Mouse (Mus musculus) thymus, postnatal 25 days (tissue): ENCODE data around the gene Olfr574.

Experiments used
- DNase-seq: peaks from one replicate; pipeline ENCODE4 v3.0.0; 2022

The Olfr574 gene

DNA sequence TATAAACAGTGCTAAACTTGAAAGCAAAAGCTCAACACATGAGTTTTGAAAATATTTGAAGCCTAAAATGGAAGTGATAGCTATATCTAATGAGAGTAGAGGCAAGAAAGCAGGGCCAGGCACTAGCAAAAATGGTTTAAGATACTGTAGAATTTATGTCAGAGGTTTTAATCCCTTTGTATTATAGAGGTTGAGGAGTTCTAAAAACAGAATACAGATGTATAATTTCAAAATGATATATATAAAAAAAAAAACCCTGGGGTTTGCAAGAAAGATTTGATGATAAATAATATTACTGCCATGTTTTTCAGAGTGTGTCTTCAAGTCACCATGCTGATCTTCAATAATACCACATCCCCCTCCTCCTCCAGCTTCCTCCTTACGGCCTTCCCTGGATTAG lies at the start of gene Olfr574:
TSS of gene Olfr574 (plus strand) at position 301 of the 400 bp plus-strand sequence.
- DNase-seq = no peak

DNA sequence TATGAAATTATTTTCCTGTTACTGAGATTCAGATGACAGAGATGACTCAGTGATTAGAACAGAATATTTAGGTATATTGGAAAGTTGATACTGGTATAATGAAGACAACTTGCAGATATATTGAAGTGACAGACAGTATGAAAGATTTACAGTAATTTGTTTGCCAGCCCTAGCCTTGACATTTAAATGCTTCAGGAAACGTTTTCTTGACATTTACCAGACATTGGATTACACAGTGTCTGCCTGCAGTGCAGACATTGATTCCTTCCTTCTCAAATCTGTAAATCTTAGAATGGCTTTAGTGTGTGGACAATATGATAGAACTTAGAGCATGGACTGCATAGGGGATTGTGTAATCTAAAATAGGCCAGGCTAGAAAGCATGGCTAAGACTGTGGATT lies 33.0 kb upstream of the Olfr574 start:
- DNase-seq = no peak

DNA sequence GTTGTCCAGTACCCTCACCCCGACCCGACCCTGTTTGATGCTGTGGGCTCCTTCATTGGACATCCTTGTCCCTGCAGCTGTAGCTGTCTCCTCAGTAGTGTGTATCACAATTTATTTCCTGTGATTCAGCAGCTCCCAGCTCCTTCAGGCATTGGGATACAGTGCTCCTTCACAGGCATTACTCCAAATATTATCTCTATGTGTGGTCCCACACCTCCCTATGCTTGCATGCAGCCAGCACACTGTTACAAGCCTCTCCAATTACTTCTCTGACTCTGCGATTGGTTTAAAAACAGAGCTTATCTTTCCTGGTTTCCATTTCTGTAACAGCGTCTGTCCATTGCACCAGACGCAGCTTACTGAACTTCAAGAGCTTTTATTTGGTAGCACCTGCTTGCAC lies 31.9 kb upstream of the Olfr574 start:
- DNase-seq = no peak

DNA sequence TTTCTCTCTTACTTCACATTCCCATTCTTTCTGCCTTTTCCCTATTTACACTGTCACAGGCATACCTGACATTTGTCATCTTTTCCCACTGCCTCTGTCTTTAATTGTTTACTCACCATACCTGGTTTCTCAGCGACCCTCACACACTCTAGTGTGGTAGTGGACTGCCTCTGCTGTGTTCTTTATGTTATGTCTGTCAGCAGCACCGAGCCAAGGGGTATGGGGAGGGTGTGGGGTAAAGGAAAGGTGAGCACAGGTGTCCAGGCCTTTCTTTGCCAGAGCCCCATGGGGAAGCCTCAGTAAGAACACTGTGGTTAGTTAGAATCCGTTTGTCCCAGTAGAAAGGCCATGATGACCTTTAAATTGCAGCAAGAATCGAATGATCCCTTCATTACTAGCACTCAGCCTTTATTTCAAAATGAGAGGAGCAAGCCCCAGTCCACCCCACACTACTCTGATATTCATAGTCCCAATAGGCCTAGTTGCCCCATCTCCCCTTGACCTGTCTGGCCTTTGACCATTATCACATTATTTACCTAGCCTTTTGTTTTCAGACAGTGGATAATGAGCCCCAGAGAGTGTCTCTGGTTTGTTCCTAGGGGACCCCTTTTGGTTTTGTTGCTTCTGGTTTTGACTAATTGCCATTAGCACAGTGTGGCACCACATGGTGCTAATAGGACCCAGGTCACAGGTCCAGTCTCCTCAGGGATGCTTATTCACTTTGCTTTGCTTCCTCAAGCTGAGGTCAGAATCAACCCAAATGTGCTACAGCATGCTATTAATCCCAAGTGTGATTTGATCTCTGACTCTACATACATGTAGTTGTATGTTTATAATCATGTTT lies 31.0 kb upstream of the Olfr574 start, which contains the start of gene Olfr571:
TSS of gene Olfr571 (minus strand) at position 505 of the 844 bp plus-strand sequence.
- DNase-seq = no peak

DNA sequence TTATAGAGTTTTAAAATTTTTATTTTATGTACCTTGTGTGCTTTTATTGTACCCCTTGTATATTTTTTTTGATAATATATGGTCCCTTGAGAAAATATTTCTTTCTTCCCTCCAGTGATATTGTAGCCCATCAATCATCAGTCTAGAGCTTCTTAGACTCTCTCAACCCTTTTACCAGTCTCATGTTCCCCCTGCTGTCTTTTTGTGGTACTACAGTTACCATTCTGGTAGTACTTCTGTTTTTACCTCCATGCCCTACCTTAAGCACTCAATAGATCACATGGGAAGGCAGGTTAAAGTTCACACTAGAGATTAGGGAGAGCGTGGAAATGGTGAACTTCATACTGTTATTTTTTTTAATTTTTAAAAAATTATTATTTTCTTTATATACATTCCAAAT lies 28.6 kb upstream of the Olfr574 start:
- DNase-seq = no peak

DNA sequence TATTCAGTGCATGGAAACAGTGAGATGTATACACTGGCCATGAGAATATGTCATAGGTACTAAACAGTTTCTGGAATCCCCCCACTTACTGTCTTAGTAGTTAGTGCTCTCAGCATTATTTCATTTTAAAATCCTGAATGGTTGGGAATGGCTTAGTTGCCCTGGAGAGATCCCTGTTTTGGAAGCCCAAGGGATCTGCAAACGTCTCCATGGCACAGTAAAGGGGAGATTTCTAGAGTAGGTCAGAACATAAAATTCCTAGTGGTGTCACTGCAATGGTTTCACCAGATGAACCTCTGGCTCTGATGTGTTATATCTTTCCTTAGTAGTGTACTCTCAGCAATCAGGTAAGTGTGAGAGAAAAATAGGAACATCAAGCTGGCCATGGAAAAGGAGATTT lies 24.2 kb upstream of the Olfr574 start, which contains the start of gene Olfr572:
TSS of gene Olfr572 (plus strand) at position 301 of the 400 bp plus-strand sequence.
- DNase-seq = no peak

DNA sequence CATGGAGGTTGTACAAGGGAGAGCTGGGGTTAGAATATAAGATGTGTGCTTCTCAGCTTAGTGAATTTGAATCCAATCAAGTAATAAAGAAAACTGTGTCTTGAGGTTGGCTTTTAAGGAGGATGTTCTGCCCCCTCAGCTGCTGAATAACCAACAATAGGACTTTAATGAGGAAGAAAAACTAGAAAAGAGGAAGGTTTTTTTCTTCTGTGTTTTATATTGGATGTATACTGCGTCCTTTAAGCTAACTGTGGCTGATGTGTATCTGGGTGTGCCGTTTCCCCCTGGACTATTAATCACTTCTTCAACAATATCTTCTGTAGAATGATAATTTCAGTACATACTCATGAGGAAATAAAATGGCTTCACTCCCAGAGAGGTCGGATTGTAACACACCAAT lies 21.2 kb upstream of the Olfr574 start:
- DNase-seq = no peak

DNA sequence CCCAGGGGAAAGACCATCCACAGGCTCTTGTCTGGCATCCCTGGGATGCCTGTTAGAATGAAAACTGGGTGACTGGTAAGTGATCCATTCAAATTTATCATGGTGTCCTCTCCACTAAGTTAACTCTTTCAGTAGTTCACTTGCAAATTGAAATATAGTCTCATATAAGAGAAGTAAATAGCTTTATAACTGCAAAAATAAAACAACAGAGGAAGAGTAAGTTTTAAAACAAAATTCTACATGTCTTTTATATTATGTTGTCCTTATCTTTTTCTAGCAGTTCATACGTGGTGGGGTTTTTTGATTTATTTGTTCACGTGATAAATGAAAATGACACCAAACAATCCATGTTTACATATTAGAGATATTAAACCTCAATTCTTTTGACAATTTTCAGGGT lies 5.8 kb upstream of the Olfr574 start, which contains the start of gene Olfr573-ps1:
TSS of gene Olfr573-ps1 (minus strand) at position 101 of the 400 bp plus-strand sequence.
- no peak for DNase-seq

DNA sequence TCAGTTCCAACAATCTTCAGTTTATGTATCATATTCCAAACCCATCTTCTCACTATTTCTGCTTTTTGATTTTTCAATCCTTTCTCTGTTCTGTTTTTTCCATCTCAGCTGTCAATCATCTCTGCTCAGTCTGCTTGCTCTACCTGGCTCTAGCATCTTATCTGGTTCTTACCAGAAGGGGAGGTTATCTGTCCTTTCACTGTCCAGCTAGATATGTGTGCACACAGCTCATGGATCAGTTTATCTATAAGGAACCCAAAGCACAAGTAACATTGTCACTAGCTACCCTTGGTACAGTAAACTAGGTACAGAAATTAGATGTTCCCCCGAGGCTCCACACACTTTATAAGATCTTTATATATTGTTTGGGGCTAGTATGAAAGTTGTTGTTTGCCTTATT lies 4.8 kb upstream of the Olfr574 start:
- DNase-seq = no peak

DNA sequence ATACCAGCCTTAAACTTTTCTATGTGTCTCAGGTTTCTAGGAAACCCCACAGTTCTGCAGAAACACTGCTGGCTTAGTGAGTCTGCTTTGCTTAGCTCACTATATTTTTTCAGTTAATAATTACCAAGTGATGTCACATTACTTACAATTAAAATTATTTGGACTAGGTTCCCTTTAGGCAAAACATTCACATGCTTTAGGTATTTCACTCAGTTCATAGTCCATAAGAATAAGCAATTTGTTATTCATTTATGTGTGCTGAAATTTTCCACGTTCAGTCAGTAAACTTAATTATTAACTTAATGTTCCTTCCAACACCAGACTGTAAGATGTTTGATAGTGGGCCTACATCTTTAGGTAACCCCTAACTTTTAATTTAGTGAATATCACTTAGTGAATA lies 2.5 kb downstream of the Olfr574 start:
- DNase-seq = no peak

DNA sequence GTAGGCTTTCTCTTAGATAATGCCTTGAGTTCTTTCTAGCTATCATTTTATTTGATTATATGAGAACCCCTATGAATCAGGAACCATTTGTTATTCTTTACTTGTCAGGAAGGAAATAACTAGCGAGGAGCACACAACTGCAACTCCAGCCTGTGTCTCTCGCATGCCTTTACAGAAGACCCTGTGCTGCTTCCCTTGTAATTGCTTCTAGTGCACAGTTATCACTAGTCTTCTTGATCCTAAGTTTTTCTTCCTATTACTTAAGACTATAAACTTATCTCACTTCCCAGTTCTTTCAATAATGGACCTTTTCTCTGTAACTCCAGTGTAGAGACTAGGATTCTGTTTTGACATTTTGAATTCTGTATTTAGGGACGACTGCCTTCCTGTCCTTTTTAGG lies 9.9 kb downstream of the Olfr574 start:
- DNase-seq = no peak

DNA sequence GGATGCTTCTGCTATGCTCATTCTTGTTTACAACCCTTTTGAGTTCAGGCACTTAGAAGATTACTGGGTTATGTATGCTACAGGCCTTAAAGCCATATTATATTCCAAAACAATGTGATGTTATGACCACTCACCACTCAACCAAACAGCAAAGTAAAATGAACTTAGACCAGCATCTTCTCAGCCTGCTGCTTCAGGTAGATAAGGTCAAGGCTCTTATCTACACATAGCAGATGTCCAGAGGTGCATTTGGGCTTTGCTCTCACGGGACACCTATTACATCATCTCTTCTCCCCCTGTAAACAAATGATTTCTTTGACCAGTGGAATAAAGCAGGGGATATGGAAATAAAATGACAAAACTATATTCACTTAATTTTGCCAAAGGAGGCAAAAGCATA lies 10.3 kb downstream of the Olfr574 start, which contains the start of gene Olfr575:
TSS of gene Olfr575 (minus strand) at position 183 of the 400 bp plus-strand sequence.
- no peak for DNase-seq

DNA sequence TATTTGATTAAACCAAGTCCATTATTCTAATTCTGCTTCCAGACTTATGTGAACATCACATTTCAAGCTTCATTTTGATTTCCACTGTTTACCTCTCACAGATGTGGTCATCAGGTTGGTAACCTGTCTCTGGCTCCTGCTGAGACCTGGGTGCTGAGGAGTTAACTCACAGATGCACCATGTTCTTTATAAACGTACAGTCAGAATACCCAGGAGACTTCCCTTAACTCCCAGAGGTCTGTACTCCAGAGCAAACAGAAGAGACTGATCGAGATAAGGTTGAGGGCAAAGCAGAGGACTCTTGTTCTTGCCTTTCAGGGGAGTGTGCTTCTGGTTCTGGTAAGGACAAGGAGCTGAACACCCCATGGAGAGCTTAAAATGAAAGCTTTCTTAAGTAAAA lies 14.1 kb downstream of the Olfr574 start, which contains the start of gene Olfr576:
TSS of gene Olfr576 (plus strand) at position 301 of the 400 bp plus-strand sequence.
- no peak for DNase-seq

DNA sequence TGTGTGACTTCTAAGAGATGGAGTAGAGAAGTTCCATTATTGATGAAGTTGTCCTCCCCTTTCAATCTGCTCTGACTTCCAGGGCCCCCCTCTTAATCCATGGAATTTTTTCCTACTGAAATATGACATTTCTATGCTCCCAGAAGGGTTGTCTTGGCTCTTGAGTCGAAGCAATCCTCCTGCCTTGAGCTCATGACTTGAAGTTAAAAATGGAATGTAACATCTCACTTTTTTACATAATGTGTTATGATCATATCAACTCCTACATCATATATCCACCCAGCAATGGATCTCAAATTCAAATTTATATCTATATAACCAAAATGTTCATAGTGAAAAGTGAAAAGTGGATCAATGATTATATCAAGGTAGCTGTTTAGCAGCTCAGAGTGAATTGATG lies 26.1 kb downstream of the Olfr574 start:
- no peak for DNase-seq

DNA sequence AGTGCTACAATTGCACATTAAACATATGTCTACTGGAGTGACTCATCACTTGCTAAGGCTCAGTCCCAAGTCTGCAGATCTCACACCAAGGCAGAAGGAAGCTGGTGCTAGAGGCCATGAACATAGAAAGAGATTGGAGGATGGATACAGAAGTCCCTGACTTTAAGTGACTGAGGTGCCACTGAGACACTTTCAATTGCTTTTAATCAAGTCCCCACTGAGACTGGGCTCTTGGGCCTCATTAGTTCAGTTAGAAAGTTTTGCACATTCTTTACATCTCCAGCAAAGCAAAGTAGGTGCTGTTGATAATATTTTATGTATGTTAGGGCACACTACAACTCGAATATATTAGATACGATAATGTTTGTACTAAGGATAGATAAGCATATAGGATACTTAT lies 27.6 kb downstream of the Olfr574 start, which contains the start of gene Olfr577:
TSS of gene Olfr577 (minus strand) at position 101 of the 400 bp plus-strand sequence.
- no peak for DNase-seq

DNA sequence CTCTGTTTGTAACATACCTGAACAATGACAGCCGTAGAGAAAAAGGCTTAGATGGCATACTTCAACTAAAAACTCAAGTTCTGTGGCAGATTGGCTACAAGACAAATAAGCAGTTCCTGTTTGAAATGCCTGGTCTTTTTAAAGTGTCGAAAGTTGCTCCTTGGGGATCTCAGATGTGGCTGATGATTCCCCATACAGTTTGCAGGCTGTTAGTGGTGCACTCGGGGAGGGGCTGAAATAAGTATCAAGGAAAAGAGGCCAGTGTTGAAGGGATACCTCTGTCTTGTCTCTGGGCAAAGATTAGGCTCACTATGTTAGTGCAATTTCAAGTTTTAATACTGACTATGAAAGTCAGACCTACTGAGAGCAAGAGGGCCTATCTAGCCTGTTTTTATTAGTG lies 41.0 kb downstream of the Olfr574 start, which contains the start of gene Olfr578:
TSS of gene Olfr578 (minus strand) at position 101 of the 400 bp plus-strand sequence.
- no peak for DNase-seq
